Mouse (Mus musculus) hindlimb bud, embryonic 11.5 days (tissue): ENCODE data around the gene P2ry6.
A peak's percentile ranks its signal among the peaks of the same experiment; 100 is the strongest.

Source experiments
- DNase-seq: peaks from one replicate; pipeline ENCODE4 v3.0.0-alpha.2; 2012; ENCODE audit warnings: low read depth, low spot score; ENCODE audit errors: extremely low spot score

The P2ry6 gene

GRCm38 (mm10) chr7:100919006-100919808 lies 55.2 kb downstream of the P2ry6 start:
- DNase-seq, result no peak

DNA sequence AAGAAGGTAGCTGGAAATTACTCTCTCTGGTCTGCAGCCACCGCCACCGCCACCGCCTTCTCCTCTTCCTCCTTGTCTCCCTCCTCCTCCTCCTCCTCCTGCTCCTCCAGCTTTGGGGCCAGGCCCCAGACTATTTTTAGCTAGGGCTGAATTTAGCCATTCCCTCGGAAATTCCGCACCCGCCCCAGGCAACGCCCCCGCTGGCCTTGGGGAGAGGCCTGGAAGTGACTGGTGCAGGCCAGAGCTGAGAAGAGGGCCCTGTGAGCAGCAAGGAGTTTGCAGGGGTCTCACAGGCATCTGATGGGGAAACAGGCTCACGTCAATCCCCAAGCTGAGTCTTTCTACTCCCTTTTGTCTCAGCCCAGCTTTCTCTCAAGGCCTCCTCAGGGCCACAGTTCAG lies 56.3 kb downstream of the P2ry6 start:
- DNase-seq, result no peak

DNA sequence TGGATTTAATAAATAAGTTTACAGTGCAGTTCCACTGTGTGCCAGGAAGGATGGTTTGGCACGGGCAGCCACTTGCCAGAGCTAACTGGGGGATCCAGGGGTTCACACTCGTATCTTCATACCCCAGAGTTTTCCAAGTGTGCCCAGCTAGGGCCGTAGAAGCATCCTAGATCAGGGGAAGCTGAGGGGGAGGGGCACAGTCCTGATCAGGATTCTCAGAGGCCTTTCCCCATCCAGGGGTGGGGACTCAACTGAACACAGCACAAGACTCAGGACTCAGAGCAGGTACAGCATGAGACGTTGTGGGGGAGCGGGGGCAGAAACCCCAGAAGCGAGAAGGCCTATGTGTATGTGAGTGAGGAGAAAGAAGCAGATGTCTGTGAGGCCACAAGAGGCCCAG lies 56.7 kb downstream of the P2ry6 start:
- DNase-seq, result no peak

GRCm38 (mm10) chr7:100916526-100916925 lies 57.9 kb downstream of the P2ry6 start:
- no peak for DNase-seq

- no peak for DNase-seq
These were observed 59.2 kb downstream of the P2ry6 start for GRCm38 (mm10) chr7:100915204-100915603.

- DNase-seq, result no peak
These were observed 62.7 kb downstream of the P2ry6 start for GRCm38 (mm10) chr7:100911791-100912190.

DNA sequence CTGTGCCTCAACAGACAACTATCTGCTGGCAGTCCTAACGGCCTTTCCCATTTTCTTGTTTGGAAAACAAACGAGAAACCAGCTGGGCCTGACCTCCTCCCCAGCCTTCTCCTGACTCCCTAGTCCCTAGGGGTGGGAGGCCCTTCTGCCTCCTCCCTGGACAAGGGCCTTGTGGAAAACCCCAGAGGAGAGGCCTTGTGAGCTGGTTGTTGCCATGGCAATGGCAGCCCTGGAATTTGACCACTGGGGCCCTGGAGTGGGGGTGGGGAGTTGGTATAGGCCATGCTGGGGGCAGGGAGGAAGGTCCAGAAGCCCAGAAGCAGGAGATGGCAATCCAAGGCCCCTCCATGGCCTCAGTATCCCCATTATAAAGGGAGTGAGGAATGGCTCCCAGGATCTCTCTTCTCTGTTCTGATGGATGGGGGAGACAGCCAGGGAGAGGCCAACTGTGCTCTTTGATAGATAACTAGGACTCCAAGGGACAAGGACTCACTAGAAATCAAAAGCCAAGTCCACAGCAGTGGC lies 63.1 kb downstream of the P2ry6 start:
- DNase-seq, result no peak

GRCm38 (mm10) chr7:100908567-100908966 lies 65.9 kb downstream of the P2ry6 start:
- no peak for DNase-seq

DNA sequence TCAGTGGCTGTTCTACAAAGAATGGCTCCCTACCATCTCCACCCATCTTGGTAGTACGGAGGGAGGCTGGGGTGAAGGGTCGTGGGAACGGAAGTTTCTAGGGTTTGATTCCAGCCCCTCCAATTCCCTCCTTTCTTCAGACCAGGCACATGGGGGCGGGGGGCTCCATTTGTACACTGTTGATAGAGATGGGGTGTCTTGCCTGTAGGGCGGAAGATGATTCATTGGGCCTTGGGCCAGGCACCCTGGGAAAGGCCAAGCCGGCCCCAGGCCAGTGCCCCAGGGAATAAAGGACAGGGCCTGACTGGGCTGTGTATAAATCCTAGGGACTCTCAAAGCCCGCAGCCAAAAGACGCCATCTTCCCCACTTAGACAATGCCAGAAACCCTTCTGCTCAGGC lies 66.4 kb downstream of the P2ry6 start:
- no peak for DNase-seq

DNA sequence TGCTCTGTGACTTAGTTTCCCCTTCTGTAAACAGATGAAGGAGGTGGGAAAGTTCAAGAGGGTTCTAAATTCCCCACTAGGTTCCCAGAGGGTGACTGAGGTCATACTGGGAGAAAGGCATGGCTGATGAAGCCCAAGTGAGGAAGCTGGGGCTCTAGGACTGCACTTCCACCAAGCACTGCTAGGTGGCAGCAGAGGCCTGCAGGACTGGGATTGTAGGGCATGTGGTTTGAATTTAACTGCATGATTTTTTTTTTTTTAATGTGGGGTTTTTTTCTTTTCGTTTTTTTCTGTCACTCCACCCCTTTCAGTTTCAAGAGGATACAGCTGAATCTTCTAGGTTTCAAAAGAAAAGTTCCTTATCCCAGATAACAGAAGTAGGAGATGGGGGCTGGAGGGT lies 67.2 kb downstream of the P2ry6 start:
- peak; percentile 80 for DNase-seq

GRCm38 (mm10) chr7:100906029-100906789 lies 68.2 kb downstream of the P2ry6 start:
- DNase-seq, result no peak

- no peak for DNase-seq
These were observed 69.4 kb downstream of the P2ry6 start for GRCm38 (mm10) chr7:100905037-100905436.

GRCm38 (mm10) chr7:100904612-100905011 lies 69.8 kb downstream of the P2ry6 start:
- DNase-seq, result no peak

DNA sequence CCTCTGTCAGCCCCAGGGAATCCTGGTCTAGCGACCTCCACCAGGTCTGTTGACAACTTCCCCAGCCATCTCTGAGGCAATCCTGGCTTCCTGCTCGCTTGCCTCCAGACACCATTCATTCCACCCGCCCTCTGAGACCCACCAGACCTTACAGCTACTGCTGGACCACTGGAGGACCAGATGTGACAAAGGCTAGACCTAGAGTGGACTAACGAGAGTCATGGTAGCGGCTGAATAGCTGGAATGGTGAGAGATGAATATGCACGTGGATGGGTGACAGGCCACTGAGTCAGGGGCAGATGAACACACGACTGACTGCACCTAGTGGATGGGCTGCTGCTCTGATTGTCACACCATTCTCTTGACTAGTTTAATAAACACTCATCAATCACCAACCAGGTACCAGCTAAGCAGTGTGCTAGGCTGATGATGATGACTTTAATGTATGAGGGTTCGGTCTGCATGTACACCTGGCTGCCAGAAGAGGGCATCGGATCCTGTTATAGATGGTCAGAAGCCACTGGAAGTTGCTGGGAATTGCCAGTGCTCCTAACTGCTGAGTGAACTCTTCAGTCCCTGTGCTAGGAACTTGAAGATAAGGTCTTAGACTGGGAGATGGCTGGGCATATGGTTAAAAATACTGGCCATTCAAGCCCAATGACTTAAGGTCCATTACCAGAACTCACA lies 71.9 kb downstream of the P2ry6 start:
- DNase-seq, result no peak

GRCm38 (mm10) chr7:100897828-100898227 lies 76.6 kb downstream of the P2ry6 start:
- no peak for DNase-seq

GRCm38 (mm10) chr7:100894833-100895226 lies 79.6 kb downstream of the P2ry6 start:
- DNase-seq, result no peak

GRCm38 (mm10) chr7:100894057-100894832 lies 80.2 kb downstream of the P2ry6 start:
- DNase-seq, result no peak

DNA sequence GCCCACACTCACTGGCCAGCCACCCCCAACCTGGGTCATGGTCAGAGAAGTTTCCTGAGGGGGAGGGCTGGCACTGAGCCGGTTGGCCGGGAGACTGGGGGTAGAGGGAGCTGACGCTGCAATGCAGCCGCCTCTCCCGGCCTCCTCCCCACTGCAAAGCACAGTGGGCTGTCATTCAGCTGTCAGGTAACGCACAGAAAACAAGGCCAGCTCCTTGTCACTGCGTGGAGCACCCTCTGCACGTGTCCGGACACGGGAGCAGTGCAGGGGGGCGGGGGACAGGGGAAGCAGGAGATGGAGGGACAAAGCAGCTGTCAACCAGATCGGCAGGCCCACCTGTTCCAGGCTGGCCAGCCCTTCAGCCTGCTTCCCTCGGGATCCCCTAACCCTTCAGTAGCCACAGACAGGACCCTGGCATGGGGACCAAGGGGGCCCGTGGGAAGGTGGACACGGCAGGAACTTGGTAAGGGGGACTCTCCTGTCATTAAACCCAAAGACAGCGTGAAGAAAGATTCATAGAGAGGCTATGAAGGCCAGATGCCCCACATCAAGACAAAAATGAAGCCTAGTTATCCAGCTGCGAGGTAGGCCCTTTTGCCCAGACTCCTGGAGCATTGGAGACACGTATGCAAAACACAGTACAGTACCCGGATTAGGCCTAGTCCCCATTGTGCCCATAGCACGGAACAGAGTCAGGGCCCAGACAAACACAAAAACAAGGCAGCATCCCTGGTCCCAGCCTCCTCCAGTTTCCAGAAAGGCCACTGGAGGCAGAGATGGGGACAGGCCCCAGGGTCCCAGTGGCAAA lies 81.0 kb downstream of the P2ry6 start:
- DNase-seq, result no peak
